Mouse (Mus musculus) testis, adult 2 months (tissue): Measurements from ENCODE around the gene Agl.

Experiments used
- CTCF ChIP-seq: fragments of 200-500 bp; IDR thresholded peaks from 2 replicates; pipeline ENCODE4 v1.5.1; 2012; ENCODE audit warnings: low read depth, mild to moderate bottlenecking, inconsistent platforms, low read length, moderate library complexity; ENCODE audit not compliant: control insufficient read depth, insufficient read depth, insufficient replicate concordance
- POLR2A ChIP-seq: fragments of 200-500 bp; IDR thresholded peaks from 2 replicates; pipeline ENCODE4 v1.6.1; 2012; ENCODE audit warnings: low read depth, mild to moderate bottlenecking, inconsistent platforms, low read length, moderate library complexity; ENCODE audit not compliant: control insufficient read depth

GRCm38 (mm10) chr3:116713031-116713430 is 94.9 kb downstream of the Agl start:
- TF ChIP-seq CTCF (no peak), POLR2A (no peak)
